ENCODE assay signal across 8 mouse cellular contexts in the genomic region with DNA sequence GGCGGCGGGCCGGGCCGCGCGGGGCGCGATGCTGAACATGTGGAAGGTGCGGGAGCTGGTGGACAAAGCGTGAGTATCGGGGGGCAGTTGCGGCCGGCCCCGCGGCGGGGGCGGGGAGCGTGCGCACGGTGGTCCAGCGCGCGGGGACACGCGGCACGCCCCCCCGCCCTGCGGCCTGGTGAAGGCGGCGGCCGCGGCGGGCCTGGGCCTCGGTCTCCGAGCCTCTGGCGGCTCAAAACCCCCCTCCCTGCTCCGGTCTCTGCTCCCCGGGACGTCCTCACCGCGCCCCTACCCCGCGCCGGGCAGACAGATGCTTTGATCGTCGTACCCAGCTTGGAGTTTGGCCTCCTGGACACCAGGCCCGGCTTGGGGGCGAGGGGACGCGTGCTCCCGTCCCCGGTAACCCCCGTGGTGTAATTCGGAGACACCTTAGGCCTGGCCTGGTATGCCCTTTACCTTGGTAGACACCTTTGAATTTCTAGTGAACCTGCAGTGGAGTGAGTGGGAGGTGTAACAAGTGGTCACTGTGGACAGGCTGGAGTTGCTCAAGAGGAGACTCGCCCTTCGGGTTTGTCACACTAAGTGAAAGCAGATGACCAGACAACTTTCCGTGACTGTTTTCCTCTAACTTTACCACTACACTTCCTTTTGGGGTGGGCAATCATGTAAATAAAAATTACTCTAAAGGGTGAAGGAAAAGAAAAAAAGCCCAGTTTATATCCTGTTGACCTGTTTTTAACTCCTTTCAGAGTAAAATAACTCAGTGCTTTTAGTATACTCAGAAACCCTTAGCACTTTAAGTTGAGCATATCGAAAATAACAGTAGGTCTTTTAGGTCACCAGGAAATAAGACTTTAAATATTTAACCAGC. TPM values are rescaled to one million over a fixed set of nuclear protein-coding genes. Genes with fewer than 3 reads are reported as not detected.
A peak's percentile ranks its signal among the peaks of the same experiment; 100 is the strongest.
DNase-seq lines count a peak whose midpoint lies in the region; ATAC-seq and TF ChIP-seq lines count a peak whose summit lies in the region.

No protein-coding gene starts in this region.

- H3K27ac ChIP-seq in forebrain, embryonic 10.5 days = peak overlapping the region; percentile 96
- H3K27ac ChIP-seq in hindbrain, embryonic 13.5 days = peak overlapping the region; percentile 86
- peak overlapping the region; percentile 90 for H3K27ac ChIP-seq in liver, embryonic 11.5 days (ENCODE audit: low read depth, low read length)

- ATAC-seq in frontal cortex, adult (ENCODE audit: low TSS enrichment) = peak; percentile 48
- peak; percentile 85 for ATAC-seq in hindbrain, embryonic 13.5 days (ENCODE audit: low FRiP score)
- ATAC-seq in liver, embryonic 11.5 days (replicated peaks; ENCODE audit: low FRiP score) = peak; percentile 37

- H3K9ac ChIP-seq in hindbrain, embryonic 13.5 days = peak overlapping the region; percentile 98
- H3K9ac ChIP-seq in liver, embryonic 11.5 days (ENCODE audit: low read depth, low read length) = peak overlapping the region; percentile 99

- H3K4me3 ChIP-seq in forebrain, embryonic 10.5 days = peak overlapping the region; percentile 99
- H3K4me3 ChIP-seq in hindbrain, embryonic 13.5 days = peak overlapping the region; percentile 92
- H3K4me3 ChIP-seq in liver, embryonic 11.5 days (ENCODE audit: low read depth, low read length) = peak overlapping the region; percentile 98
- H3K4me3 ChIP-seq in myocyte = peak overlapping the region; percentile 55

- no peak for TF ChIP-seq POLR2A in myocyte (IDR thresholded peaks at IDR 0.05; ENCODE audit: insufficient read length, low read depth)

- H3K4me1 ChIP-seq in forebrain, embryonic 10.5 days = peaks cover 17% of the 10 kb centered on the region
- H3K4me1 ChIP-seq in hindbrain, embryonic 13.5 days (replicated peaks) = peaks cover 44% of the 10 kb centered on the region
- peaks cover 47% of the 10 kb centered on the region for H3K4me1 ChIP-seq in liver, embryonic 11.5 days (replicated peaks; ENCODE audit: control insufficient read depth, insufficient read depth, low read length)

- DNase-seq in frontal cortex, postnatal 25 days (ENCODE audit: low spot score in 2 of 2) = no peak
- DNase-seq in ZHBTc4 (ENCODE audit: low read depth, low spot score) = peak; percentile 22
- peak; percentile 31 for DNase-seq in forebrain, embryonic 10.5 days (ENCODE audit: extremely low spot score, low spot score)
- peak; percentile 59 for DNase-seq in liver, embryonic 11.5 days (ENCODE audit: low spot score)
- peak; percentile 39 to 47 for DNase-seq in thymus, postnatal 10 days (ENCODE audit: low spot score in 2 of 2)

- H3ac ChIP-seq in myocyte (ENCODE audit: control insufficient read depth, insufficient read length) = peak overlapping the region; percentile 87

- H3K4me2 ChIP-seq in hindbrain, embryonic 13.5 days = peak overlapping the region; percentile 70
- peak overlapping the region; percentile 85 for H3K4me2 ChIP-seq in liver, embryonic 11.5 days
- H3K4me2 ChIP-seq in myocyte (ENCODE audit: low read depth) = peak overlapping the region; percentile 66

- no peaks in the 10 kb centered on the region for H3K27me3 ChIP-seq in forebrain, embryonic 10.5 days (ENCODE audit: poor library complexity, severe bottlenecking)
- no peaks in the 10 kb centered on the region for H3K27me3 ChIP-seq in hindbrain, embryonic 13.5 days
- no peaks in the 10 kb centered on the region for H3K27me3 ChIP-seq in liver, embryonic 11.5 days (replicated peaks; ENCODE audit: control insufficient read depth, insufficient read depth, low read length)
- H3K27me3 ChIP-seq in myocyte (ENCODE audit: control insufficient read depth, insufficient read depth, insufficient read length) = no peaks in the 10 kb centered on the region

- H3K9me3 ChIP-seq in forebrain, embryonic 10.5 days = no peaks in the 10 kb centered on the region
- H3K9me3 ChIP-seq in hindbrain, embryonic 13.5 days = no peaks in the 10 kb centered on the region
- no peaks in the 10 kb centered on the region for H3K9me3 ChIP-seq in liver, embryonic 11.5 days (ENCODE audit: control insufficient read depth, low read length)

- H3K36me3 ChIP-seq in forebrain, embryonic 10.5 days (replicated peaks) = peaks cover 40% of the 10 kb centered on the region
- peaks cover 3% of the 10 kb centered on the region; the same call in 1 of the 2 replicates for H3K36me3 ChIP-seq in hindbrain, embryonic 13.5 days
- H3K36me3 ChIP-seq in liver, embryonic 11.5 days (ENCODE audit: control insufficient read depth, insufficient read depth, low read length) = peaks cover 7% of the 10 kb centered on the region
- H3K36me3 ChIP-seq in myocyte (ENCODE audit: control insufficient read depth, insufficient read depth) = no peaks in the 10 kb centered on the region

- WGBS in forebrain, embryonic 10.5 days = 2% methylated on average over 49 of the region's 58 CpGs
- WGBS in hindbrain, embryonic 13.5 days = 2% methylated on average over 46 of the region's 58 CpGs
- 2% methylated on average over 56 of the region's 58 CpGs for WGBS in liver, embryonic 11.5 days

- H3K79me2 ChIP-seq in myocyte (ENCODE audit: control insufficient read depth, insufficient read depth) = peaks cover 52% of the 10 kb centered on the region

TF ChIP-seq in myocyte, 11 proteins besides CTCF, POLR2A, EP300 and RAD21:
- TF ChIP-seq E2F4 (IDR thresholded peaks at IDR 0.05; ENCODE audit: insufficient read depth) (no peak), MYOD1 (IDR thresholded peaks at IDR 0.05; ENCODE audit: control insufficient read depth in 1 of 3, insufficient read length in 2 of 3, low read depth in 2 of 3) (peak in 1 of 3 experiments; percentile 9), SRF (IDR thresholded peaks at IDR 0.05; ENCODE audit: control insufficient read depth, insufficient read length, low read depth) (no peak), CEBPB (IDR thresholded peaks at IDR 0.05; ENCODE audit: insufficient read depth, poor library complexity, severe bottlenecking) (peak; percentile 56), TCF3 (IDR thresholded peaks at IDR 0.05; ENCODE audit: insufficient read length, low read depth) (no peak), REST (IDR thresholded peaks at IDR 0.05; ENCODE audit: insufficient read depth, insufficient read length) (no peak), USF1 (IDR thresholded peaks at IDR 0.05; ENCODE audit: low read depth) (no peak), TCF12 (IDR thresholded peaks at IDR 0.05; ENCODE audit: insufficient read depth, poor library complexity, severe bottlenecking) (no peak), MYOG (IDR thresholded peaks at IDR 0.05; ENCODE audit: control insufficient read depth in 1 of 3, insufficient read depth in 1 of 3, insufficient read length in 2 of 3, low read depth in 2 of 3) (no peak), POLR2AphosphoS2 (IDR thresholded peaks at IDR 0.05; ENCODE audit: insufficient read length, low read depth) (no peak), MAX (IDR thresholded peaks at IDR 0.05; ENCODE audit: low read depth) (no peak)

RNA-seq across cellular contexts. Expression of gene Clint1, which starts 0.5 kb away (rescaled TPM):
- 62.8 and 64.2 TPM in 2 replicates for polyA plus RNA-seq in forebrain, embryonic 10.5 days (2016; fragmentation: Nextera tagmentation; extraction: Ambion mirVana)
- polyA plus RNA-seq in hindbrain, embryonic 13.5 days (2015; fragmentation: Nextera tagmentation; extraction: Ambion mirVana) = 48.1 and 48.9 TPM in 2 replicates
- polyA plus RNA-seq in liver, embryonic 11.5 days (2014; fragmentation: Nextera tagmentation; extraction: Ambion mirVana) = 102 and 113 TPM in 2 replicates
- 32.5 TPM for polyA plus RNA-seq in myocyte (2012; fragmentation: generic; extraction: Trizol)

Comparison
In these comparisons a context has a peak if more than half of its experiments do, and no peak if none do; other contexts are left out.
1. DNase-seq: peak in ZHBTc4 (single experiment), forebrain, embryonic 10.5 days (single experiment), liver, embryonic 11.5 days (single experiment) and thymus, postnatal 10 days (2 of 2); none in frontal cortex, postnatal 25 days (0 of 2).
2. Peak in every context shown above with its lines, with median percentiles within 50 percentile points of each other: ATAC-seq, H3K27ac ChIP-seq, H3K4me3 ChIP-seq and H3K4me2 ChIP-seq.